Mouse (Mus musculus) lung, postnatal 0 days (tissue): ENCODE data around the gene Smim6.

ENCODE experiments used
- CTCF ChIP-seq: IDR thresholded peaks from 2 replicates; pipeline ENCODE4 v1.5.1; 2016; ENCODE audit warnings: antibody characterized with exemption, mild to moderate bottlenecking
- EP300 ChIP-seq: IDR thresholded peaks from 2 replicates; pipeline ENCODE4 v1.6.1; 2016; ENCODE audit warnings: antibody characterized with exemption, mild to moderate bottlenecking, control low read depth

DNA sequence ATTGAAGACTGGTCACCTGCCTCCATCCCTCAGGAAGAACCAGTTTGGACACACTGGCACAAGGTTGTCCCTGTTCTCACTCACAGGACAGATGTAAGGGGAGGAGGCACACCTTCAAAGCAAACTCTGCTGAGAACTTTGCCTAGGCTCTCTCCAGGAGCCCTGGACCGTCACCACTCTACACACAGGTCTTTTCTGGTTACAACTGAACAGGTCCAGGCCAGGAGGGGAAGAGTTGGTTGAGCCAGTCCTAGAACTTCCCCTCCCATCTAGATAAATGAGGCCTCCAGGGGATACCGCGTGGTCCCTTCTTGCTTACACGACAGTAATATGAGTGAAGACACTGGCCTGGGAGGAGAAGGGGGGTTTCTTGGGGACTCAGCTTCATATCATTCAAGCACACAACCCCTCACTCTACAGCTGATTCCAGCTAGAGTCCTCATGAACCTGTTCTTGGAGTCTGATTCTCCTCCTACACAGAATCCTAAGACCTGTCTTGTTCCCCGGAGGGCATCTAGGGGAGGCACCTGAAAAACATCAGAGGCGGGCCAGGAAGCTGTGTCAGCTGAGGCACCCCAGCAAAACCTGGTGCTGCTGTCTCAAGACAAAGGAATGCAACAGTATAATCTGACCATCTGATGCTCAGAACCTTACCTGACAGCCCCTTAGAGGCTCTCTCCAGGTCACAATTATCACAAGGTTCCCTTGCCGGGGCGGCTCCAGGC is 7.4 kb upstream of the Smim6 start:
- TF ChIP-seq CTCF (no peak), EP300 (no peak)
